Mouse (Mus musculus) macrophage (primary cell): Measurements from ENCODE around the gene Zfp579. TPM values are rescaled to one million over a fixed set of nuclear protein-coding genes. Genes with fewer than 3 reads are reported as not detected.

Experiments used
- H3K27ac ChIP-seq: fragments of 350-480 bp; formaldehyde crosslinking; 2 replicates; pipeline ENCODE4 v1.9.0; 2021
- H3K36me3 ChIP-seq: fragments of 350-480 bp; formaldehyde crosslinking; 2 replicates; pipeline ENCODE4 v1.9.0; 2021; ENCODE audit errors: inconsistent target
- H3K4me3 ChIP-seq: fragments of 350-480 bp; formaldehyde crosslinking; 2 replicates; pipeline ENCODE4 v1.9.0; 2021; ENCODE audit errors: inconsistent target
- H3K79me2 ChIP-seq: fragments of 350-480 bp; formaldehyde crosslinking; 2 replicates; pipeline ENCODE4 v1.9.0; 2021; ENCODE audit errors: inconsistent target
- WGBS: methylation state at CpG from one replicate; pipeline ENCODE4 v1.1.7; 2026; ENCODE audit warnings: inconsistent platforms; ENCODE audit not compliant: missing documents; 5-methylcytosine and 5-hydroxymethylcytosine counted together
- polyA plus RNA-seq: library from polyadenylated mRNA; stranded (reverse); fragments of 250-400 nt; gene quantifications from 3 replicates; pipeline ENCODE4 v1.2.4, GENCODE M21; 2018; ENCODE audit warnings: inconsistent platforms
- total RNA-seq, 78 experiments: library from RNA; depleted of rRNA; stranded (reverse); fragments of 250-400 nt; gene quantifications; 1 replicate in 9 of 78; 2 replicates in 24 of 78; 3 replicates in 43 of 78; 4 replicates in 2 of 78; pipeline ENCODE4 v1.2.4; 2018; ENCODE audit warnings: inconsistent platforms in 56 of 78

The Zfp579 gene
- 10 to 100 TPM in 22 of 26 experiments, 1 to 10 TPM in 4; 5.4 to 44.4 (median 20.0) TPM for total RNA-seq (2018; cell fraction: chromatin; rRNA removed)
- total RNA-seq (2018; cell fraction: cytosol; rRNA removed): 10 to 100 TPM in 1 of 26 experiments, 1 to 10 TPM in 25; 2.2 to 11.1 (median 5.4) TPM
- 100 to 1,000 TPM in 2 of 26 experiments, 10 to 100 TPM in 24; 13.7 to 137 (median 29.7) TPM for total RNA-seq (2018; cell fraction: nucleus; rRNA removed)
- 4.3 to 9.9 TPM (median 7.3 TPM) in 3 replicates for polyA plus RNA-seq

DNA sequence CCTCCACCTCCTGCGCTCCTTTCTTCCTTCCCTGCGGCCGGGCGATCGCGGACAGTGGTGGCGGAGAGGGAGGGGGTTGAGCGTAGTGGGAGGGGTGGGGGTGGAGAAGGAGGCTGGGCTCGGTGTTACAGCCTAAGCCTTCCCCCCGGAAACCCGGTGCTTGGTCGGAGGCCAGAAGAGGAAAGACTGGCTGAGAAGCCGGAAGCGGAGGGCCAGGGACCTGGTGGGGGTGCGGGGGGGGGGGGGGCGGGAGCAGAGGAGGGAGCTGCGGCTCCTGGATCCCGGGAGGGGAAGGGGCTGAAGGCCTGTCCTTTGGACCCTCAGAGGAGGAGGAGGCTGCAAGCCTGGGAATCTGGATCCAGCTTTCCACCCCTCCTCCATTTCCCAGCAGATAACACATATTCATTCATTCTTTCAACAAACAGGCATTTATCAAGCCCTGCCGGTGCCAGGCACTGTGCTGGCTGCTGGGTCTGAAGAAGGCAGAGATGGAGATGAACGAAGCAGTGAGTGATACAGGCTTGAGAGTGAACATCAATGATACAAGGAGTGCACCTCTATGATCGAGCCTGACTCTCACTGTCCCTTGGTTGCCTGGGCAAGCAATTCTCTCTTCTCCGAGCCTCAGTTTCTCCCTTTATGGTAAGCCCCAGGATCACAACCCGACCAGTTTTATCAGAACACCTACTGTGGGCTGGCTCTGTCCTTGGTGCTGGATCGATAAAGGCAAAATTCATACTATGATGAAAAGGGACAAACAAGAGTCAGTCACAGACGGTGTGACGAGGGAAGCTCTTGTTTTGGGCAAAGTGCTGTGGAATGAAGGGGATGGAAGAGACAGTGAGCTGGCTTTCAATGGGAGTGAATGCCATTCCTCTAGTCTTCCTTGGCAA lies at the start of gene Zfp579:
Gene Zfp579, minus strand, starts transcription at position 156 of the 893 bp plus-strand sequence.
- Histone ChIP-seq H3K79me2 (no peaks in the 10 kb centered on the region), H3K36me3 (no peaks in the 10 kb centered on the region), H3K27ac (no peak within 1 kb of the TSS), H3K4me3 (peak within 1 kb of the TSS; percentile 57)
- whole genome bisulfite sequencing: 25% methylated on average over 8 of the region's 26 CpGs

DNA sequence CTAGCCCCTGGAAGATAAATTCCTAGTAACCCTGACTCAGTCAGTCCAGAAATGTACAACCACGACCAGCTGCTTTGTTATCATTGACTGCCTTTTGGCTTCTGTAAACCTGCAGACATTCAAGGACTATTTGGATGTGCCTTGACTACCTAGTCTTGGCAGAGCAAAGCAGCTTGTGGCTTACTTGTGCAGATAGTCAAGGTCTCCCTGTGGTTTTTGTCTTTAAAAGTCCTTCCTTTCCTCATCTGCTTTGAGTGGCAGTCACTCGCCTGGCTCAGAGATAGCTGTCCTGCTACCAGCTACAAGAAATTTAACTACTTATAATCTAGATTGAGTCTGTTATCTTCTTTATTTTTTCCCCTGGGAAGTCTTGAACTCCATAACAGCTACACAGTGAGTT lies 49.0 kb upstream of the Zfp579 start:
- H3K36me3 ChIP-seq: no peaks in the 10 kb centered on the region
- 73% methylated on average over 2 of the region's 2 CpGs for WGBS
- no peaks in the 10 kb centered on the region for H3K79me2 ChIP-seq
- no peak overlapping the region for H3K27ac ChIP-seq
- H3K4me3 ChIP-seq: no peak overlapping the region

DNA sequence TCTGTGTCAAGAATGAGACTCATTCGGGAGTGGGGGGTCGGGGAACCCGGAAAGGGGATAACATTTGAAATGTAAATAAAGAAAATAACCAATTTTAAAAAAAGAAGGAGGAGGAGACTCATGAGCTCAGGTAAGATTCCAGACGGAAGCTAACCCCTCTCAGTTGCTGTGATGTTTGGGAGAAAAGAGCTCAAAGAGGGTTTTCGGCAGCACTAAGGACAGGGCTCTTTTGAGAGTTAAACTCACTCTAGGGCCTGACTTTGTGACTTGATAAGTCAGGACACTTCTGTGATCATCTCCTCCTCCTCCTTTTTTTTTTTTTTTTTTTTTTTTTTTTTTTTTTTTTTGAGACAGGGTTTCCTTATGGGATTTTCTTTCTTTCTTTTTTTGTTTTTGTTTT lies 43.0 kb upstream of the Zfp579 start:
- 34% methylated on average over 5 of the region's 5 CpGs for WGBS
- no peaks in the 10 kb centered on the region for H3K79me2 ChIP-seq
- peak overlapping the region; percentile 61 for H3K27ac ChIP-seq
- peak overlapping the region; percentile 67 for H3K4me3 ChIP-seq
- no peaks in the 10 kb centered on the region for H3K36me3 ChIP-seq

DNA sequence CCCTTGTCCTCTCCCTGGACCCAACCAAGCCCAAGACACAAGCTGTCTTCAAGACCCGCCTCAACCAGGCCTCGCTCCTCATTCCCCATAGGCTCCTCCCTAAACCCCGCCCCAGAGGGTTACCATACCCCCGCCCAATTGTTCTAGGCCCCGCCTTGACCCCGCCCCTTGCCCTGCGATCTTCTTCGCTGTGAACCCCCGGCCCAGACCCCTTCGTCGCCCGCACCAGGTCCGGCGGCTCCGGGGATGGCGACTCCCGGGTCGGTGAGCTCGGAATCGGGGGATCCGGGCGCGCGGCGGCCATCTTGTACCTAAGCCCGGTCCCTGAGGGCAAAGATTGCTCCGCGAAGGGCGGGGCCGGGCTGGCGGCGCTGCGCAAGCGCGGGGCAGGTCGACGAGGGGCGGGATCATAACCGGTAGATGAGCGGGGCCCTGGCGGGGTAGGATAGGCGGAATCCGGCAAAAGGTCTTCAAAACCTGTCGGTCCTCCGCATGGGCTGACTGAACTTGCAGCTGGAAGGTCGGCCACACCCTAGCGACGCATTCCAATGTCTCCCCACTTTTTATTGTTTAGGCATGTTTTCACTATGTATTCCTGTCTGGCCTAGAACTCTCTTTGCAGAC lies 42.3 kb upstream of the Zfp579 start, which contains the start of gene Zfp784:
Gene Zfp784, minus strand, starts transcription at position 338 of the 624 bp plus-strand sequence.
- Histone ChIP-seq H3K36me3 (0 out of 2 replicates have a peak, but pooled peaks cover under 1% of the 10 kb centered on the region), H3K4me3 (peak within 1 kb of the TSS; percentile 67), H3K79me2 (no peaks in the 10 kb centered on the region), H3K27ac (peak within 1 kb of the TSS; percentile 61)
- WGBS: under 1% methylated on average over 48 of the region's 48 CpGs

DNA sequence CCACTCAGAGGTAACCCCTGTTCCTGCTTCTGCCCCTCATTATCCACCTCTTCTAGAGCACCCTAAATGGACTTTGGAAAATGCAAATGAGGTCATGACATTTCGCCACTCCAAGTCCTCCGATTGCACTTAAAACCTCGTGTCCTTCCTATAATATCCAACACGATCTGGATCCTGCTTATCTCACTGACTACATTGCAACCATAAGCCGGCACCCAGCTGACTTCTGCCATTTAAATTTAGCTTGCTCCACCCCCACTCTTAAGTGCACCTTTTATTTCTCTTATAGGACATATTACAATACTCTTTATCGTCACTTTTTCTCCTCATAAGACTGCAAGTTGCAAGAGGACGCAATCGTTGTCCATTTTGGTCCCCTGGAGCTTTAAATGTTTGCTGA lies 41.5 kb upstream of the Zfp579 start:
- H3K36me3 ChIP-seq: peaks cover 8% of the 10 kb centered on the region
- H3K79me2 ChIP-seq: no peaks in the 10 kb centered on the region
- 88% methylated on average over 8 of the region's 8 CpGs for WGBS
- H3K4me3 ChIP-seq: peak overlapping the region; percentile 67
- no peak overlapping the region for H3K27ac ChIP-seq

DNA sequence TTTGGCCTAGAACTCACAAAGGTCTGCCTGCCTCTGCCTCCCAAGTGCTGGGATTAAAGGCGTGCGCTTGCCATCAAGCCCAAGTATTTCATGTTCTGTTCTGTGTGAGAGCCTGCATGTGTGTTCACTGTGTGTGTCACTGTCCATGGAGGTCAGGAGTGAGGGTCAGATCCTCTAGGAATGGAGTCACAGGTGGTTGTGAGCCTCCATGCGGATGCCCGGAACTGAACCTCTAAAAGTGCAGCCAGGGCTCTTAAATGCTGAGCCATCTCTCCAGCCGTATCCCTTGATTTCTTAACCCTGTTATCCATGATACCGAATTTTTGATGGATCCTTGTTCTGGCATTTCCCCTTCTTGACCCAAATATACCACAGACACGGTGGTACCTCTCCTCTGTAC lies 41.1 kb upstream of the Zfp579 start:
- Histone ChIP-seq H3K4me3 (no peak overlapping the region), H3K27ac (no peak overlapping the region), H3K36me3 (peaks cover 13% of the 10 kb centered on the region), H3K79me2 (no peaks in the 10 kb centered on the region)
- 98% methylated on average over 5 of the region's 7 CpGs for WGBS

DNA sequence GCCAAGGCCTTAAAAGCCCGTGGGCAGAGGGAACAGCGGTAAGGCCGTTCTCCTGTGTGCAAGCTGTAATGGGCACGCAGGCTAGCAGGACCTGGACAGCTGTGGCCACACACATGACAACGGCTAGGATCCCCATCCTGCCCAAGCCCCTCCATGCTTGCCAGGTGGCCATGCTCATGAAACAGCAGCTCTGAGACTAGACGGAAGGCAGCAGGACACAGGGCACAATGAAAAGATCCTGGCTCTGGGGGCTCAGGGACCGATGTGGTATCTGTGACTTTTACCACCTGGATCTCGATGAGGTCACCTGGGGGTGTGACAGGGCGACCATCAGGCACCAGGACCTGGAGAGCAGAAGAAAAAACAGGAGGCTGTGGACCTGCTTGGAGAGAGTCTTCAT lies 40.2 kb upstream of the Zfp579 start:
- Histone ChIP-seq H3K4me3 (no peak overlapping the region), H3K36me3 (peaks cover 15% of the 10 kb centered on the region), H3K79me2 (no peaks in the 10 kb centered on the region), H3K27ac (no peak overlapping the region)
- 98% methylated on average over 9 of the region's 9 CpGs for WGBS

DNA sequence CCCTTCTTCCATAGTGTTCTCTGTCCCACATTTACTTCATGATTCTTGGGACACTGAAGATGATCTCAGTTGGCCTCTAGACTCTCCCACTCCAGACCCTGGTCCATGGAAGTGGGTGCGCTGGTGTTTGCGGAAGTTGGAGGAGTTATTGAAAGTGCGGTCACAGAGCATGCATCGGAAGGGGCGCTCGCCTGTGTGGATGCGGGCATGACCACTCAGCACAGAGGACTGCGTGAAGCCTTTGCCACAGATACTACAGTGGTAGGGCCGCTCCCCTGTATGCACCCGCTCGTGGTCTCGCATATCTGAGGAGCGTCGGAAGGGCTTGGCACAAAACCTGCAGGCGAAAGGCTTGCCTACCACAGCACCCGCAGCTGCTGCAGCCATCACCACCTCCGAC lies 39.7 kb upstream of the Zfp579 start:
- Histone ChIP-seq H3K79me2 (no peaks in the 10 kb centered on the region), H3K36me3 (peaks cover 15% of the 10 kb centered on the region), H3K4me3 (no peak overlapping the region), H3K27ac (no peak overlapping the region)
- WGBS: 98% methylated on average over 17 of the region's 17 CpGs

DNA sequence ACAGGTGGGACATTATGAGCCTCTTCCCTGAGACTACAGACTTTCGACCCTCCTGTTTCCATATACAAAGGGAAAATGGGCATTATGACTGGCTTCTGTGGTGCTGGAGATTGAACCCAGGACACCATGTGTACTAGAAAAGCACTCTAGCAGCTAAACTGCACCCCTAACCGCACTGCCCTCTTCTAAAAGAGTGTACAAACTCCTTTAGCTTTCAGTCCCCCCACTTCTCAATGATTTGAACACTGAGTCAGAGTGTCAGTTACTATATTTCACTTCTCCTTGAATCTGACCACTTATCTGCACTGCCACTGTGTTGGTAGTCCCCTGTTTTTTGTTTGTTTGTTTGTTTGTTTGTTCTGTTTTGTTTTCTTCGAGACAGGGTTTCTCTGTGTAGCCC lies 37.9 kb upstream of the Zfp579 start, which contains the start of gene 4632433K11Rik:
Gene 4632433K11Rik, plus strand, starts transcription at position 301 of the 400 bp plus-strand sequence.
- H3K27ac ChIP-seq: no peak within 1 kb of the TSS
- no peak within 1 kb of the TSS for H3K4me3 ChIP-seq
- 94% methylated on average over 3 of the region's 3 CpGs for WGBS
- peaks cover 27% of the 10 kb centered on the region for H3K36me3 ChIP-seq
- H3K79me2 ChIP-seq: peaks cover 11% of the 10 kb centered on the region; the same call in 1 of the 2 replicates

DNA sequence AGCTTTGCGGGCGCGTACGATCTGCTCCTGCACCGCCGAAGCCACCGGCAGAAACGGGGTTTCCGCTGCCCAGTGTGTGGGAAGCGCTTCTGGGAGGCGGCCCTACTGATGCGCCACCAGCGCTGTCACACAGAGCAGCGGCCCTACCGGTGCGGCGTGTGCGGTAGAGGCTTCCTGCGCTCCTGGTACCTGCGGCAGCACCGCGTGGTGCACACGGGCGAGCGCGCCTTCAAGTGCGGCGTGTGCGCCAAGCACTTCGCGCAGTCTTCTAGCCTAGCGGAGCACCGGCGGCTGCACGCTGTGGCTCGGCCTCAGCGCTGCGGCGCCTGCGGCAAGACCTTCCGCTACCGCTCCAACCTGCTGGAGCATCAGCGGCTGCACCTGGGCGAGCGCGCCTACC lies 35.5 kb upstream of the Zfp579 start:
- Histone ChIP-seq H3K27ac (no peak overlapping the region), H3K79me2 (peaks cover 31% of the 10 kb centered on the region; the same call in 1 of the 2 replicates), H3K4me3 (no peak overlapping the region), H3K36me3 (peaks cover 45% of the 10 kb centered on the region)
- 91% methylated on average over 8 of the region's 46 CpGs for WGBS

DNA sequence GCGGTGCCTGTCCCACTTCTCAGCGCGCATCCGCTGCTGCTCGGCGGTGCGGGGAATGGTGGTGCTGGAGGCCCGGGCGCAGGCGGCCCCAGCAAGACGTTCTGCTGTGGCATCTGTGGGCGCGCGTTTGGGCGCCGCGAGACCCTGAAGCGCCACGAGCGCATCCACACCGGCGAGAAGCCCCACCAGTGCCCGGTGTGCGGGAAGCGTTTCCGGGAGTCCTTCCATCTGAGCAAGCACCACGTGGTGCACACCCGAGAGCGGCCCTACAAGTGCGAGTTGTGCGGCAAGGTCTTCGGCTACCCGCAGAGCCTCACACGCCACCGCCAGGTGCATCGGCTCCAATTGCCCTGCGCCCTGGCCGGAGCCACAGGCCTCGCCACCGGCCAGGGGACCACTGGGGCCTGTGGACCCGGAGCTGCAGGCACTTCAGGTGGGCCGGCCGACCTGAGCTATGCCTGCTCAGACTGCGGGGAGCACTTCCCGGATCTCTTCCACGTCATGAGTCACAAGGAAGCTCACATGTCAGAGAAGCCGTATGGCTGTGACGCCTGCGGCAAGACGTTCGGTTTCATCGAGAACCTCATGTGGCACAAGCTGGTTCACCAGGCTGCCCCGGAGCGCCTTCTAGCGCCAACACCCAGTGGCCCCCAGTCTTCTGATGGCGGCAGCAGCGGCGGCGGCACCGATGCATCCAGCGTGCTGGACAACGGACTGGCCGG lies 34.8 kb upstream of the Zfp579 start:
- no peak overlapping the region for H3K4me3 ChIP-seq
- 93% methylated on average over 61 of the region's 63 CpGs for WGBS
- H3K36me3 ChIP-seq: peaks cover 52% of the 10 kb centered on the region
- H3K27ac ChIP-seq: no peak overlapping the region
- H3K79me2 ChIP-seq: peaks cover 39% of the 10 kb centered on the region; the same call in 1 of the 2 replicates

DNA sequence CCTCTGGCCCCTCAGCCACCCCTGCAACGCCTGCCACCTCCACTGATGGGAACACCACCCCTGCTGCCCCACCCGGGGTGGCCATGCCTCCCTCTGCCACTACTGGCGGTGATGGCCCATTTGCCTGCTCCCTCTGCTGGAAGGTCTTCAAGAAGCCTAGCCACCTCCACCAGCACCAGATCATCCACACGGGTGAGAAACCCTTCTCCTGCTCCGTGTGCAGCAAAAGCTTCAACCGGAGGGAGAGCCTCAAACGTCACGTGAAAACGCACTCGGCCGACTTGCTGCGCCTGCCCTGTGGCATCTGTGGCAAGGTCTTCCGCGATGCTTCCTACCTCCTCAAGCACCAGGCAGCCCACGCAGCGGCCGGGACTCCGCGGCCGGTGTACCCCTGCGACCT lies 34.0 kb upstream of the Zfp579 start:
- no peak overlapping the region for H3K4me3 ChIP-seq
- peaks cover 52% of the 10 kb centered on the region for H3K36me3 ChIP-seq
- WGBS: 98% methylated on average over 20 of the region's 21 CpGs
- peaks cover 47% of the 10 kb centered on the region for H3K79me2 ChIP-seq
- H3K27ac ChIP-seq: no peak overlapping the region

DNA sequence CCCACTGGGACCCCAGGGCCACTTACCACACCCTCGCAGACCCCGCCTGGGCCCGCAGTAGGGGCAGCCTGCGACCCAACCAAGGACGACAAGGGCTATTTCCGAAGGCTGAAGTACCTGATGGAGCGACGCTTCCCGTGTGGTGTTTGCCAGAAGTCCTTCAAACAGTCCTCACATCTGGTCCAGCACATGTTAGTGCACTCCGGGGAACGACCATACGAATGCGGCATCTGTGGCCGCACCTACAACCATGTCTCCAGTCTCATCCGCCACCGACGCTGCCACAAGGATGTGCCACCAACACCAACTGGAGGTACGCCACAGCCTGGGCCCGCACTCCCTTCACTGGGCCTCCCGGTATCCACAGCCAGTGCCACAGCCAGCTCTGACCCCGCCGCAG lies 33.6 kb upstream of the Zfp579 start:
- H3K36me3 ChIP-seq: peaks cover 54% of the 10 kb centered on the region
- H3K27ac ChIP-seq: no peak overlapping the region
- H3K4me3 ChIP-seq: no peak overlapping the region
- H3K79me2 ChIP-seq: peaks cover 51% of the 10 kb centered on the region
- WGBS: 90% methylated on average over 19 of the region's 22 CpGs

DNA sequence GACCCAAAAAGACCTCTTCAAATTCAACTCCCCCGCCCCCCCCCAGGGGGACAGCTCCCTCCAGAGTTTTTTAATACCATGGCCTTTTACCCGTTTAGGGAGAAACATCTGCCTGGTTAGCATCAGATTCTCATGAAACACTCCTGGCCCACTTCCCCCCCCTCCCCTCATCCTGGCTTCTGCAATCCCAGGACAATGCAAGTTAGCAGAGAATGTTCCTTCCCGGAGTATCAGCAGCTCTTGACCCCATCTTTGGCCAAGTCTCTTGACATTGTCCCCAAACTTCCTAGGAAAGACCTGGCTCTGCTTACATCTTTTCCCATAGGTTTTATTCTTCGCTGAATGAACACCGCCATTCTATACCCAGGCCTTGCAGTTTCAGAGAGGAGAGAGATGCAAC lies 25.2 kb upstream of the Zfp579 start:
- peaks cover 86% of the 10 kb centered on the region for H3K79me2 ChIP-seq
- H3K36me3 ChIP-seq: peaks cover 31% of the 10 kb centered on the region; the same call in 1 of the 2 replicates
- H3K4me3 ChIP-seq: peak overlapping the region; percentile 84
- 48% methylated on average over 5 of the region's 5 CpGs for WGBS
- H3K27ac ChIP-seq: peak overlapping the region; percentile 63
